Mouse (Mus musculus): ENCODE results near the gene Atp8b3. TPM values are rescaled to one million over a fixed set of nuclear protein-coding genes. Genes with fewer than 3 reads are reported as not detected.

Atp8b3 gene
- total RNA-seq, 2 experiments from 2014 or later = 0.21 TPM

Other genes starting within 250 kb of the Atp8b3 start
- 100 to 1,000 TPM; 727 to 762 TPM for gene Rps15, start 246.7 kb downstream of the Atp8b3 start, total RNA-seq (2021)
- gene Apc2, start 243.1 kb downstream of the Atp8b3 start, total RNA-seq (2021) = 100 to 1,000 TPM; 131 to 133 TPM
- gene 2310011J03Rik, start 218.6 kb downstream of the Atp8b3 start, total RNA-seq (2021) = 10 to 100 TPM; 20.4 to 23.1 TPM
- 1 to 10 TPM; 3.2 to 4.4 TPM for gene Pcsk4, start 209.6 kb downstream of the Atp8b3 start, total RNA-seq (2021)
- 10 to 100 TPM; 10.1 to 10.6 TPM for gene Reep6, start 209.2 kb downstream of the Atp8b3 start, total RNA-seq (2021)
- gene Adamtsl5, start 190.7 kb downstream of the Atp8b3 start, total RNA-seq (2021) = 1 to 10 TPM; 2.0 to 2.8 TPM
- 1 to 10 TPM; 3.2 to 3.4 TPM for gene Plk5, start 182.7 kb downstream of the Atp8b3 start, total RNA-seq (2021)
- gene Mex3d, start 151.5 kb downstream of the Atp8b3 start, total RNA-seq (2021) = 10 to 100 TPM; 20.3 to 24.2 TPM
- gene Mbd3, start 139.6 kb downstream of the Atp8b3 start, total RNA-seq (2021) = 100 to 1,000 TPM; 121 to 131 TPM
- 100 to 1,000 TPM; 620 to 655 TPM for gene Uqcr11, start 132.3 kb downstream of the Atp8b3 start, total RNA-seq (2021)
- gene Tcf3, start 105.5 kb downstream of the Atp8b3 start, total RNA-seq (2021) = 10 to 100 TPM; 33.3 to 35.0 TPM
- not detected for gene Onecut3, start 44.3 kb downstream of the Atp8b3 start, total RNA-seq (2021)
- 10 to 100 TPM; 47.0 to 50.5 TPM for gene Rexo1, start 22.4 kb upstream of the Atp8b3 start, total RNA-seq (2021)
- 10 to 100 TPM; 40.1 to 44.3 TPM for gene Klf16, start 38.2 kb upstream of the Atp8b3 start, total RNA-seq (2021)
- gene Abhd17a, start 51.2 kb upstream of the Atp8b3 start, total RNA-seq (2021) = 100 to 1,000 TPM; 189 to 197 TPM
- 10 to 100 TPM; 38.5 to 40.7 TPM for gene Scamp4, start 63.7 kb upstream of the Atp8b3 start, total RNA-seq (2021)
- 1 to 10 TPM; 2.3 to 2.8 TPM for gene Adat3, start 63.8 kb upstream of the Atp8b3 start, total RNA-seq (2021)
- gene Gm49322, start 66.9 kb upstream of the Atp8b3 start, total RNA-seq (2021) = 1 to 10 TPM; 2.5 to 2.8 TPM
- 100 to 1,000 TPM; 176 to 180 TPM for gene Csnk1g2, start 83.7 kb upstream of the Atp8b3 start, total RNA-seq (2021)
- gene Btbd2, start 117.9 kb upstream of the Atp8b3 start, total RNA-seq (2021) = 10 to 100 TPM; 90.2 to 94.4 TPM
- gene Mknk2, start 139.0 kb upstream of the Atp8b3 start, total RNA-seq (2021) = 10 to 100 TPM; 50.5 to 51.5 TPM
- 10 to 100 TPM; 16.1 to 19.0 TPM for gene Mob3a, start 162.9 kb upstream of the Atp8b3 start, total RNA-seq (2021)
- gene Izumo4, start 163.1 kb upstream of the Atp8b3 start, total RNA-seq (2021) = 10 to 100 TPM; 44.8 to 54.7 TPM
- 100 to 1,000 TPM; 137 to 144 TPM for gene Ap3d1, start 203.1 kb upstream of the Atp8b3 start, total RNA-seq (2021)
- gene Dot1l, start 216.1 kb upstream of the Atp8b3 start, total RNA-seq (2021) = 10 to 100 TPM; 60.6 to 62.2 TPM